Mouse (Mus musculus): ENCODE results near the gene Hnf1b.

GRCm38 (mm10) chr11:83913824-83914311 is 64.0 kb downstream of the Hnf1b start:
- TF ChIP-seq POLR2A (IDR thresholded peaks at IDR 0.05; ENCODE audit: low read depth, low read length), result no peak
- TF ChIP-seq CTCF (conservative IDR thresholded peaks at IDR 0.05; ENCODE audit: insufficient read depth, insufficient read length, low read depth, low read length), result no peak
